Mouse (Mus musculus): Measurements from ENCODE around the gene Trim8.

Gene Trim8

GRCm38 (mm10) chr19:46548110-46548509 is 46.6 kb downstream of the Trim8 start:
- DNase-seq (ENCODE audit: low read depth, low spot score) = no peak

GRCm38 (mm10) chr19:46550385-46550784 is 48.9 kb downstream of the Trim8 start:
- no peak for DNase-seq (ENCODE audit: low read depth, low spot score)

- no peak for DNase-seq (ENCODE audit: low read depth, low spot score)
Observed at GRCm38 (mm10) chr19:46552496-46552895, 51.0 kb downstream of the Trim8 start.

- DNase-seq (ENCODE audit: low read depth, low spot score) = peak; percentile 48
Observed at GRCm38 (mm10) chr19:46553541-46553955, 52.0 kb downstream of the Trim8 start.

- DNase-seq (ENCODE audit: low read depth, low spot score) = no peak
Observed at GRCm38 (mm10) chr19:46558009-46558408, 56.5 kb downstream of the Trim8 start.

GRCm38 (mm10) chr19:46558631-46559030 is 57.1 kb downstream of the Trim8 start:
- DNase-seq (ENCODE audit: low read depth, low spot score) = no peak

- DNase-seq (ENCODE audit: low read depth, low spot score) = peak; percentile 81
Observed at GRCm38 (mm10) chr19:46562132-46562531, 60.6 kb downstream of the Trim8 start.

- DNase-seq (ENCODE audit: low read depth, low spot score) = peak; percentile 90
Observed at GRCm38 (mm10) chr19:46562581-46563515, 61.3 kb downstream of the Trim8 start.

GRCm38 (mm10) chr19:46563603-46564002 is 62.1 kb downstream of the Trim8 start:
- peak; percentile 83 for DNase-seq (ENCODE audit: low read depth, low spot score)

- no peak for DNase-seq (ENCODE audit: low read depth, low spot score)
Observed at GRCm38 (mm10) chr19:46564043-46564462, 62.6 kb downstream of the Trim8 start.
